Mouse (Mus musculus) embryonic fibroblast, embryonic 13.5 days (primary cell): ENCODE measurements around the gene Mboat1.

ENCODE experiments used
- CTCF ChIP-seq: IDR thresholded peaks from 2 replicates; pipeline ENCODE4 v1.5.1; 2011; ENCODE audit warnings: mild to moderate bottlenecking, control low read depth, low read length, moderate library complexity, borderline replicate concordance; ENCODE audit not compliant: insufficient read depth
- POLR2A ChIP-seq: IDR thresholded peaks from 2 replicates; pipeline ENCODE4 v1.6.1; 2011; ENCODE audit warnings: low read depth, mild to moderate bottlenecking, control low read depth, low read length, moderate library complexity

DNA sequence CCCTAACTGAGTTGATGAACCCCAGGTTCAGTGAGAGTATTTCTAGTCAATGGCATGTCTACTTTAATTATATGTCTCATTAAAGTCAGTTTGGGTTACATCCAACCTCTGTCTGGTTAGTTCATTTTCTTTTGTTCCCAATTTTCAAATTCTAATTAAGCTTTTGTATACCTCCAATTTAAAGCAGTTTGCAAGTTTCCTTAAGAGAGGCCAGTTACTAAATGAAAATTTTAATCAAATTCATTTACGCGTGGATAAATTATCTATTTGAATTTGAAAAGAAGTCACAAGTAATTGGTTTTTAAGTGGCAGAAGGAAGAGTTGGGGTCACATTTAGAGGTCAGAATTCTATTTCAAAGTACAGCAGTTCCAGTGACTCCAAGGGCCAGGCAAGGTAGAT lies 27.2 kb downstream of the Mboat1 start:
- no peak for TF ChIP-seq POLR2A
- TF ChIP-seq CTCF, result no peak
